ENCODE assay signal across 7 mouse cellular contexts in genomic region chr4:148805811-148806747, GRCm38 (mm10). TPM values are rescaled to one million over a fixed set of nuclear protein-coding genes. Genes with fewer than 3 reads are reported as not detected.
A peak's percentile ranks its signal among the peaks of the same experiment; 100 is the strongest.
DNase-seq lines count a peak whose midpoint lies in the region; ATAC-seq lines count a peak whose summit lies in the region.

No protein-coding gene starts in this region.

- peak overlapping the region; percentile 97 for H3K9ac ChIP-seq in heart, embryonic 16.5 days (ENCODE audit: low read length)
- peak overlapping the region; percentile 67 for H3K9ac ChIP-seq in limb, embryonic 13.5 days
- peak overlapping the region; percentile 64 for H3K9ac ChIP-seq in neural tube, embryonic 12.5 days

- 0 out of 2 replicates have a peak, but pooled peaks have one; percentile 4 for ATAC-seq in heart, embryonic 16.5 days (replicated peaks; ENCODE audit: extremely low read depth, insufficient read depth, low FRiP score)
- ATAC-seq in limb, embryonic 13.5 days (ENCODE audit: low FRiP score, low read depth): peak; percentile 9; the same call in 1 of the 2 replicates
- no peak for ATAC-seq in neural tube, embryonic 12.5 days (ENCODE audit: low FRiP score, low read depth)
- no peak for ATAC-seq in erythroid progenitor cell, adult 5-6 weeks (replicated peaks; ENCODE audit: low FRiP score, poor library complexity, severe bottlenecking)

- H3K27ac ChIP-seq in embryonic facial prominence, embryonic 10.5 days (replicated peaks): peak overlapping the region; percentile 70
- peak overlapping the region; percentile 99 for H3K27ac ChIP-seq in heart, embryonic 16.5 days (ENCODE audit: low read length)
- no peak overlapping the region for H3K27ac ChIP-seq in limb, embryonic 13.5 days
- H3K27ac ChIP-seq in neural tube, embryonic 12.5 days: peak overlapping the region; percentile 12; the same call in 1 of the 2 replicates

- no peaks in the 10 kb centered on the region for H3K9me3 ChIP-seq in embryonic facial prominence, embryonic 10.5 days
- H3K9me3 ChIP-seq in heart, embryonic 16.5 days (replicated peaks; ENCODE audit: control insufficient read depth, low read length): no peaks in the 10 kb centered on the region
- no peaks in the 10 kb centered on the region for H3K9me3 ChIP-seq in limb, embryonic 13.5 days
- H3K9me3 ChIP-seq in neural tube, embryonic 12.5 days: no peaks in the 10 kb centered on the region

- H3K4me1 ChIP-seq in embryonic facial prominence, embryonic 10.5 days: peaks cover 73% of the 10 kb centered on the region
- H3K4me1 ChIP-seq in heart, embryonic 16.5 days (ENCODE audit: control insufficient read depth, insufficient read depth, low read length): peaks cover 34% of the 10 kb centered on the region
- peaks cover 51% of the 10 kb centered on the region for H3K4me1 ChIP-seq in limb, embryonic 13.5 days
- H3K4me1 ChIP-seq in neural tube, embryonic 12.5 days: peaks cover 55% of the 10 kb centered on the region

- DNase-seq in ZHBTc4 (ENCODE audit: low read depth, low spot score): peak; percentile 49
- DNase-seq in embryonic facial prominence, embryonic 10.5 days (ENCODE audit: low spot score): peak; percentile 63
- no peak for DNase-seq in cerebellum, postnatal 4 days (ENCODE audit: low spot score in 2 of 2)

- peak overlapping the region; percentile 83 for H3K4me2 ChIP-seq in heart, embryonic 16.5 days (ENCODE audit: low read depth, low read length)
- H3K4me2 ChIP-seq in limb, embryonic 13.5 days (replicated peaks): peak overlapping the region; percentile 100
- peak overlapping the region; percentile 91 for H3K4me2 ChIP-seq in neural tube, embryonic 12.5 days (replicated peaks)

- H3K27me3 ChIP-seq in embryonic facial prominence, embryonic 10.5 days (replicated peaks; ENCODE audit: low read depth, poor library complexity, severe bottlenecking): peaks cover 99% of the 10 kb centered on the region
- peaks cover 28% of the 10 kb centered on the region for H3K27me3 ChIP-seq in heart, embryonic 16.5 days (ENCODE audit: control insufficient read depth, insufficient read depth, low read length)
- peaks cover 92% of the 10 kb centered on the region for H3K27me3 ChIP-seq in limb, embryonic 13.5 days
- peaks cover 70% of the 10 kb centered on the region for H3K27me3 ChIP-seq in neural tube, embryonic 12.5 days (replicated peaks)

- under 1% methylated on average over 64 of the region's 64 CpGs for WGBS in embryonic facial prominence, embryonic 10.5 days
- under 1% methylated on average over 64 of the region's 64 CpGs for WGBS in heart, embryonic 16.5 days
- under 1% methylated on average over 57 of the region's 64 CpGs for WGBS in limb, embryonic 13.5 days
- under 1% methylated on average over 64 of the region's 64 CpGs for WGBS in neural tube, embryonic 12.5 days

- no peaks in the 10 kb centered on the region for H3K36me3 ChIP-seq in embryonic facial prominence, embryonic 10.5 days (replicated peaks)
- H3K36me3 ChIP-seq in heart, embryonic 16.5 days (ENCODE audit: control insufficient read depth, insufficient read depth): no peaks in the 10 kb centered on the region
- H3K36me3 ChIP-seq in limb, embryonic 13.5 days: no peaks in the 10 kb centered on the region
- H3K36me3 ChIP-seq in neural tube, embryonic 12.5 days: no peaks in the 10 kb centered on the region

- peak overlapping the region; percentile 76 for H3K4me3 ChIP-seq in embryonic facial prominence, embryonic 10.5 days
- H3K4me3 ChIP-seq in heart, embryonic 16.5 days (ENCODE audit: low read length): peak overlapping the region; percentile 89
- peak overlapping the region; percentile 63 for H3K4me3 ChIP-seq in limb, embryonic 13.5 days
- peak overlapping the region; percentile 57 for H3K4me3 ChIP-seq in neural tube, embryonic 12.5 days

RNA-seq across cellular contexts. Expression of gene Casz1, which starts 1.9 kb away (rescaled TPM):
- 3.7 and 3.9 TPM in 2 replicates for polyA plus RNA-seq in embryonic facial prominence, embryonic 10.5 days (2016; fragmentation: Nextera tagmentation; extraction: Ambion mirVana)
- polyA plus RNA-seq in heart, embryonic 16.5 days (2015; fragmentation: Nextera tagmentation; extraction: Ambion mirVana): 22.4 and 25.7 TPM in 2 replicates
- 4.1 and 4.5 TPM in 2 replicates for polyA plus RNA-seq in limb, embryonic 13.5 days (2015; fragmentation: Nextera tagmentation; extraction: Ambion mirVana)
- 14.2 and 16.3 TPM in 2 replicates for polyA plus RNA-seq in neural tube, embryonic 12.5 days (2016; fragmentation: Nextera tagmentation; extraction: Ambion mirVana)
- 1.4 and 2.5 TPM in 2 replicates for total RNA-seq in erythroid progenitor cell, adult 5-6 weeks (2015; ENCODE audit: low replicate concordance)
- 1.1 and 3.1 TPM in 2 replicates for total RNA-seq in erythroid progenitor cell, adult 5-6 weeks (2017; ENCODE audit: low replicate concordance)

Comparison
In these comparisons a context has a peak if more than half of its experiments do, and no peak if none do; other contexts are left out.
1. DNase-seq: peak in ZHBTc4 (single experiment) and embryonic facial prominence, embryonic 10.5 days (single experiment); none in cerebellum, postnatal 4 days (0 of 2).
2. ATAC-seq: peak in heart, embryonic 16.5 days (single experiment) and limb, embryonic 13.5 days (single experiment); none in neural tube, embryonic 12.5 days (single experiment) and erythroid progenitor cell, adult 5-6 weeks (single experiment).
3. Peak in every context shown above with its lines, with median percentiles within 50 percentile points of each other: H3K4me3 ChIP-seq, H3K4me2 ChIP-seq and H3K9ac ChIP-seq.